Mouse (Mus musculus) myocyte (in vitro differentiated cells): Measurements from ENCODE around the gene Ptprm.

Experiments used
- E2F4 ChIP-seq: IDR thresholded peaks from one replicate; pipeline ENCODE4 v1.6.1; 2011; ENCODE audit warnings: mild to moderate bottlenecking, control low read depth, moderate library complexity; ENCODE audit not compliant: insufficient read depth
- MYOD1 ChIP-seq, 3 experiments: IDR thresholded peaks; one replicate each; pipeline ENCODE4 v1.6.1; 2011; ENCODE audit warnings: control low read depth in 2 of 3, low read depth in 2 of 3, mild to moderate bottlenecking in 2 of 3, moderate library complexity in 1 of 3; ENCODE audit not compliant: insufficient read length in 2 of 3, control insufficient read depth in 1 of 3
- MYOG ChIP-seq, 3 experiments: IDR thresholded peaks; one replicate each; pipeline ENCODE4 v1.6.1; 2011; ENCODE audit warnings: control low read depth in 2 of 3, low read depth in 2 of 3, mild to moderate bottlenecking in 2 of 3; ENCODE audit not compliant: insufficient read length in 2 of 3, control insufficient read depth in 1 of 3, insufficient read depth in 1 of 3
- POLR2A ChIP-seq: IDR thresholded peaks from one replicate; pipeline ENCODE4 v1.6.1; 2011; ENCODE audit warnings: low read depth, mild to moderate bottlenecking, control low read depth, moderate library complexity; ENCODE audit not compliant: insufficient read length
- TCF12 ChIP-seq: IDR thresholded peaks from one replicate; pipeline ENCODE4 v1.6.1; 2011; ENCODE audit warnings: mild to moderate bottlenecking, control low read depth; ENCODE audit not compliant: poor library complexity, insufficient read depth, severe bottlenecking
- TCF3 ChIP-seq: IDR thresholded peaks from one replicate; pipeline ENCODE4 v1.6.1; 2011; ENCODE audit warnings: low read depth, control low read depth; ENCODE audit not compliant: insufficient read length
- USF1 ChIP-seq: IDR thresholded peaks from one replicate; pipeline ENCODE4 v1.6.1; 2011; ENCODE audit warnings: low read depth, mild to moderate bottlenecking, control low read depth, moderate library complexity

- TF ChIP-seq POLR2A (no peak), MYOG (IDR thresholded peaks at IDR 0.05; ENCODE audit: control insufficient read depth in 1 of 3, insufficient read depth in 1 of 3, insufficient read length in 2 of 3, low read depth in 2 of 3) (no peak), USF1 (no peak), TCF12 (no peak), E2F4 (no peak), MYOD1 (IDR thresholded peaks at IDR 0.05; ENCODE audit: control insufficient read depth in 1 of 3, insufficient read length in 2 of 3, low read depth in 2 of 3) (no peak), TCF3 (no peak)
These were observed 29.4 kb upstream of the Ptprm start for GRCm38 (mm10) chr17:67383635-67384034.
